Mouse (Mus musculus) NIH3T3 (cell line): ENCODE measurements around the gene 4930519G04Rik.
"Not testable (repeated sequence)": the region's sequence is repeated elsewhere in the genome, so short reads cannot be mapped to it uniquely, and the experiment has no call there.

ENCODE experiments used
- DNase-seq: peaks from one replicate; pipeline ENCODE4 v3.0.0-alpha.2; 2012; ENCODE audit warnings: low read depth

The 4930519G04Rik gene

GRCm38 (mm10) chr5:114842155-114842554, 11.3 kb upstream of the 4930519G04Rik start:
- DNase-seq: peak; percentile 32

- DNase-seq: no peak
Observed at GRCm38 (mm10) chr5:114842674-114843073, 10.8 kb upstream of the 4930519G04Rik start.

- DNase-seq: not testable (repeated sequence)
Observed at GRCm38 (mm10) chr5:114844371-114844770, 9.1 kb upstream of the 4930519G04Rik start.

- no peak for DNase-seq
Observed at GRCm38 (mm10) chr5:114851565-114852236, 1.8 kb upstream of the 4930519G04Rik start.

GRCm38 (mm10) chr5:114858582-114858981, 5.1 kb downstream of the 4930519G04Rik start, which contains the start of gene Gm9936:
Gene Gm9936, minus strand, starts transcription at chr5:114858682.
- DNase-seq: no peak

- peak; percentile 90 for DNase-seq
Observed at GRCm38 (mm10) chr5:114859253-114859652, 5.8 kb downstream of the 4930519G04Rik start.

- no peak for DNase-seq
Observed at GRCm38 (mm10) chr5:114861730-114862129, 8.3 kb downstream of the 4930519G04Rik start.

- no peak for DNase-seq
Observed at GRCm38 (mm10) chr5:114864813-114865212, 11.3 kb downstream of the 4930519G04Rik start.

- DNase-seq: no peak
Observed at GRCm38 (mm10) chr5:114865279-114865678, 11.8 kb downstream of the 4930519G04Rik start.

- no peak for DNase-seq
Observed at GRCm38 (mm10) chr5:114875858-114876257, 22.4 kb downstream of the 4930519G04Rik start.

GRCm38 (mm10) chr5:114876331-114876730, 22.9 kb downstream of the 4930519G04Rik start:
- no peak for DNase-seq

GRCm38 (mm10) chr5:114877487-114877886, 24.0 kb downstream of the 4930519G04Rik start:
- DNase-seq: no peak

- no peak for DNase-seq
Observed at GRCm38 (mm10) chr5:114879399-114879798, 25.9 kb downstream of the 4930519G04Rik start.

GRCm38 (mm10) chr5:114882319-114882718, 28.9 kb downstream of the 4930519G04Rik start:
- DNase-seq: not testable (repeated sequence)

GRCm38 (mm10) chr5:114883022-114883421, 29.6 kb downstream of the 4930519G04Rik start:
- no peak for DNase-seq

GRCm38 (mm10) chr5:114886801-114887200, 33.3 kb downstream of the 4930519G04Rik start:
- DNase-seq: no peak

GRCm38 (mm10) chr5:114888995-114889394, 35.5 kb downstream of the 4930519G04Rik start:
- no peak for DNase-seq

GRCm38 (mm10) chr5:114895542-114895941, 42.1 kb downstream of the 4930519G04Rik start:
- no peak for DNase-seq

- no peak for DNase-seq
Observed at GRCm38 (mm10) chr5:114896688-114897373, 43.4 kb downstream of the 4930519G04Rik start, which contains the start of gene Oasl2. Gene Oasl2, plus strand, starts transcription at chr5:114896936.

GRCm38 (mm10) chr5:114897374-114897793, 43.9 kb downstream of the 4930519G04Rik start:
- DNase-seq: peak; percentile 36

- DNase-seq: no peak
Observed at GRCm38 (mm10) chr5:114898857-114899256, 45.4 kb downstream of the 4930519G04Rik start.

GRCm38 (mm10) chr5:114902413-114902812, 48.9 kb downstream of the 4930519G04Rik start:
- DNase-seq: peak; percentile 59
